Mouse (Mus musculus): ENCODE measurements around the gene Ywhag. TPM values are rescaled to one million over a fixed set of nuclear protein-coding genes. Genes with fewer than 3 reads are reported as not detected.
A peak's percentile ranks its signal among the peaks of the same experiment; 100 is the strongest.

Gene Ywhag
- polyA plus RNA-seq, 1 experiment from 2014 or later: 221 TPM

GRCm38 (mm10) chr5:135929685-135930424, 4.6 kb downstream of the Ywhag start:
- H3K4me2 ChIP-seq (replicated peaks): no peak overlapping the region
- no peak overlapping the region for H3K9ac ChIP-seq
- H3K4me1 ChIP-seq: peaks cover 11% of the 10 kb centered on the region
- ATAC-seq (ENCODE audit: insufficient number of reproducible peaks, insufficient read depth, low FRiP score, low TSS enrichment): no peak
- no peaks in the 10 kb centered on the region for H3K27me3 ChIP-seq
- no peaks in the 10 kb centered on the region for H3K9me3 ChIP-seq
- peaks cover 54% of the 10 kb centered on the region for H3K36me3 ChIP-seq
- WGBS: 73% methylated on average over 6 of the region's 6 CpGs
- no peak overlapping the region for H3K4me3 ChIP-seq
- H3K27ac ChIP-seq: no peak overlapping the region

- Histone ChIP-seq H3K9ac (no peak overlapping the region), H3K9me3 (no peaks in the 10 kb centered on the region), H3K27ac (no peak overlapping the region), H3K4me3 (no peak overlapping the region), H3K27me3 (no peaks in the 10 kb centered on the region), H3K4me1 (no peaks in the 10 kb centered on the region), H3K36me3 (peaks cover 68% of the 10 kb centered on the region), H3K4me2 (replicated peaks) (no peak overlapping the region)
- 95% methylated on average over 7 of the region's 7 CpGs for WGBS
- ATAC-seq (ENCODE audit: insufficient number of reproducible peaks, insufficient read depth, low FRiP score, low TSS enrichment): peak; percentile 23; the same call in 1 of the 2 replicates
These were observed 10.5 kb downstream of the Ywhag start for GRCm38 (mm10) chr5:135923901-135924300.

- Histone ChIP-seq H3K27ac (no peak overlapping the region), H3K4me3 (no peak overlapping the region), H3K9ac (no peak overlapping the region), H3K36me3 (peaks cover 75% of the 10 kb centered on the region), H3K4me1 (no peaks in the 10 kb centered on the region), H3K4me2 (replicated peaks) (no peak overlapping the region), H3K9me3 (no peaks in the 10 kb centered on the region), H3K27me3 (no peaks in the 10 kb centered on the region)
- WGBS: 82% methylated on average over 3 of the region's 3 CpGs
- ATAC-seq (ENCODE audit: insufficient number of reproducible peaks, insufficient read depth, low FRiP score, low TSS enrichment): no peak
These were observed 14.5 kb downstream of the Ywhag start for GRCm38 (mm10) chr5:135919902-135920301.

DNA sequence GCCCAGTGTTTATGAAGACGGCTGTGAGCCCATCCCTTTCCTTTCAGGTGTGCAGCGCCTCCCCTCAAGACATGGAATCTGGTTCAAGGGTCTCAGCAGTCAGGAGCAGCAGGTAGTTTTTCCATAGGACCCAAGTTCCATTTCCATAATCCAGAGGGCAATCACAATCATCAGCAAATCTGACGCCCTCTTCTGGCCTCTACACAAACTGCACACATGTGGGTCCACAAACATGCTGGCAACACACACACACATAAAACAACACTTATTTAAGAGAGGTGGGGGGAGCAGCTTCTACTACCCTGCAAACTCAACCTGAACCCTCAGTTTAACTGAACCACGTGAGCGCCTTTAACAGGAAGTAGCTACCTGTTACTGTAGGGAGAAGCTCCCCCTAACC, 15.8 kb downstream of the Ywhag start:
- H3K27ac ChIP-seq: no peak overlapping the region
- no peak overlapping the region for H3K4me2 ChIP-seq (replicated peaks)
- peaks cover 75% of the 10 kb centered on the region for H3K36me3 ChIP-seq
- ATAC-seq (ENCODE audit: insufficient number of reproducible peaks, insufficient read depth, low FRiP score, low TSS enrichment): no peak
- WGBS: 95% methylated on average over 5 of the region's 5 CpGs
- H3K9ac ChIP-seq: no peak overlapping the region
- H3K4me3 ChIP-seq: no peak overlapping the region
- no peaks in the 10 kb centered on the region for H3K27me3 ChIP-seq
- no peaks in the 10 kb centered on the region for H3K9me3 ChIP-seq
- H3K4me1 ChIP-seq: no peaks in the 10 kb centered on the region; the same call in 1 of the 2 replicates

- no peak overlapping the region for H3K9ac ChIP-seq
- H3K4me1 ChIP-seq: no peaks in the 10 kb centered on the region; the same call in 1 of the 2 replicates
- ATAC-seq (ENCODE audit: insufficient number of reproducible peaks, insufficient read depth, low FRiP score, low TSS enrichment): no peak
- 92% methylated on average over 5 of the region's 5 CpGs for WGBS
- no peaks in the 10 kb centered on the region for H3K27me3 ChIP-seq
- H3K9me3 ChIP-seq: no peaks in the 10 kb centered on the region
- no peak overlapping the region for H3K4me2 ChIP-seq (replicated peaks)
- H3K27ac ChIP-seq: no peak overlapping the region
- no peak overlapping the region for H3K4me3 ChIP-seq
- peaks cover 78% of the 10 kb centered on the region for H3K36me3 ChIP-seq
These were observed 16.4 kb downstream of the Ywhag start for GRCm38 (mm10) chr5:135918059-135918437.

DNA sequence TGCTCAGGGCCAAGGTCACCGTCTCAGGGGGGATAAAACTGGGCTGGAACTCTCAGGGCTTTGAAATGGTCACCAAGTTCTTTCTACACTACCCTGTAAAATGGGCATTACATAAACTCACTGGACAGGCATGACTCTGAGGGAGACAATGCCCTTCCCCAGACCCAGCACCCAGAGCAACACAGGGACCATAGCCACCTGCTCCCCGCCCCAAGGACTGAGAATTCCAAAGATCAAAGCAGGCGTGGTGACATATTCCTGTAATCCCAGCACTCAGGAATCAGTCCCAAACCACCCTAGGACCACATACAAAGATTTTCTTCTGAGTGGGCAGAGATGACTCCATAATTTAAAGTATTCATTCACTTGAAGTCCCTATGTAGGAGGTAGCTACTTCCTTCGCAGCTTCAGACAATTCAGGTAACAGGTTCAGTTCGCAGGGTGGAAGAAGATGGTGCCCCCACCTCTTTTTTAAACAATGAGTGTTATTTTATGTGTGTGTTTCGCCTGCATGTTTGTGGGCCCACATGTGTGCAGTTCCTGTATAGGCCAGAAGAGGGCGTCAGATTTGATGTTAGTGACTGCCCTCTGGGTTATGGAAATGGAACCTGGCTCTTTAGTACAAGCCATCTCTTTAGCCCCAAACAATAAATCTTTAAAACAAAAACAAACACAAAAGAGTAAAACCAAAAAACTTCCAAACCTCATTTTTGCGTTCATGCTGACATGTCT, 16.9 kb downstream of the Ywhag start:
- ATAC-seq (ENCODE audit: insufficient number of reproducible peaks, insufficient read depth, low FRiP score, low TSS enrichment): no peak
- 93% methylated on average over 8 of the region's 8 CpGs for WGBS
- H3K4me2 ChIP-seq (replicated peaks): no peak overlapping the region
- H3K4me1 ChIP-seq: no peaks in the 10 kb centered on the region; the same call in 1 of the 2 replicates
- no peaks in the 10 kb centered on the region for H3K9me3 ChIP-seq
- no peak overlapping the region for H3K27ac ChIP-seq
- H3K27me3 ChIP-seq: no peaks in the 10 kb centered on the region
- peaks cover 78% of the 10 kb centered on the region for H3K36me3 ChIP-seq
- no peak overlapping the region for H3K4me3 ChIP-seq
- H3K9ac ChIP-seq: no peak overlapping the region

DNA sequence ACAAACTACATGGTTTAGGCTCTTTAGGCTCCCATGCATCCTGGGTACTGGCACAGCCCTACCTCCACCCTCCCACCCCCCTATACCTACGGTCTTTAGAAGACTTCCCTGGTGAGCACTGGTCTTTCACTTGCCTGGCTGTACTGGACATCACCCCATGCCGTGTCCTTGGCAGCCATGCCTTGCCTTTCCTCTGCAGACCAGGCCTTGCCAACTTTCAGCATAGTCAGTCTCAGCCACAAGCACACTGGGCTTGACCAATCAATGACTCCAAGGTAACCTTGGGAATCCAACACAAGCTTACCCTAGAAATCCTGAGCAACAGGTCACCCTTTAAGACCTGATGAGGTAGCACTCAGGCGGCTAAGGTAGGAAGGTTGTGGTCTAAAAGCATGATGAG, 17.8 kb downstream of the Ywhag start:
- H3K36me3 ChIP-seq: peaks cover 77% of the 10 kb centered on the region
- no peak overlapping the region for H3K9ac ChIP-seq
- H3K27me3 ChIP-seq: no peaks in the 10 kb centered on the region
- no peak overlapping the region for H3K27ac ChIP-seq
- no peaks in the 10 kb centered on the region; the same call in 1 of the 2 replicates for H3K4me1 ChIP-seq
- H3K4me3 ChIP-seq: no peak overlapping the region
- H3K9me3 ChIP-seq: no peaks in the 10 kb centered on the region
- WGBS: 95% methylated on average over 3 of the region's 3 CpGs
- ATAC-seq (ENCODE audit: insufficient number of reproducible peaks, insufficient read depth, low FRiP score, low TSS enrichment): no peak
- H3K4me2 ChIP-seq (replicated peaks): no peak overlapping the region

DNA sequence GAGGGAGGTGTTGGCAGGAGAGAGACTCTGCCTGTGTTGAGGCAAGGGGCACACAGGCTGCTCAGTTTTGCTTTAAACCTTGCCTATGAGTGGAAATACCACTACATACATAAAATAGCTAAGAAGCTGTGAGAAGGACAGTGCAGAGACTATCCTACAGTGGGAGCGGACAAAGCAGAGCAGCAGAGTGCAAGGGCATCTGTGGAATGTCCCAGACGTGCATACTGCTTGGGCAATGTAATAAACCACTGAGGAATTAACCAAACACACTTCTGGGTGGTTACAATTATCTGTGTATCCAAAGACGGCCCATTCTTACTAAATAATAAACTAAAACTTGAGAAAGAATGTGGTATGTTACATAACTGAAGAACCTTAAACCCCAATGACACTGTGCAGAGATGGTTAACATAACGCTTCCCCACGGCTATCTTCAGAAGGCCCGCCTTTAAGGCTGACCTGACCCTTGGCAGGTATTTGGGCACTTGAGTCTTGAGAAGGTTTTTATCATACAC, 18.3 kb downstream of the Ywhag start:
- Histone ChIP-seq H3K4me3 (no peak overlapping the region), H3K9ac (no peak overlapping the region), H3K36me3 (peaks cover 77% of the 10 kb centered on the region), H3K4me2 (replicated peaks) (no peak overlapping the region), H3K27me3 (no peaks in the 10 kb centered on the region), H3K27ac (no peak overlapping the region), H3K4me1 (no peaks in the 10 kb centered on the region; the same call in 1 of the 2 replicates), H3K9me3 (no peaks in the 10 kb centered on the region)
- no peak for ATAC-seq (ENCODE audit: insufficient number of reproducible peaks, insufficient read depth, low FRiP score, low TSS enrichment)
- 88% methylated on average over 6 of the region's 6 CpGs for WGBS

DNA sequence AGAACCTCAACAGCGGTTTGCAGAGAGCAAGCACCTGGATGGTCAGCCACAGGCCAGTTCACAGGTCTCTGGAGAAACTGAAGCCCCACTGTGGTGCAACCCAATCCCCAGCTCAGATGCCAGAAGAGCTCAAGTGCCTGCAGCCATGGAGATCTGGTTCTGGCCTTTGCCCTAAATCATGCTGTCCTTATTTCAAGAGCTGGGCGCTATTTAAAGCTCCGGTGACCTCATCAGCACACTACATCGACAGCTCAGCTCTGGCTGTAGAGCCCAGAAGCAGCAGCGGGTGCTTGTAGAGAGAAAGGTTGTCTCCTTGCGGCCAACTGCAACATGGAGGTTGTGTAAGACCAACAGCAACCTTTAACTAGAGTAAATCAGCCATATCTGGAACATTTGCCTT, 20.3 kb downstream of the Ywhag start:
- no peak for ATAC-seq (ENCODE audit: insufficient number of reproducible peaks, insufficient read depth, low FRiP score, low TSS enrichment)

GRCm38 (mm10) chr5:135913201-135913600, 21.2 kb downstream of the Ywhag start:
- H3K36me3 ChIP-seq: peaks cover 73% of the 10 kb centered on the region
- 82% methylated on average over 5 of the region's 5 CpGs for WGBS
- no peak for ATAC-seq (ENCODE audit: insufficient number of reproducible peaks, insufficient read depth, low FRiP score, low TSS enrichment)

More for the DNA sequence above, 20.3 kb downstream of the Ywhag start:
- Histone ChIP-seq H3K27me3 (no peaks in the 10 kb centered on the region), H3K4me1 (peaks cover 1% of the 10 kb centered on the region; the same call in 1 of the 2 replicates), H3K27ac (no peak overlapping the region), H3K9me3 (no peaks in the 10 kb centered on the region), H3K9ac (no peak overlapping the region), H3K36me3 (peaks cover 78% of the 10 kb centered on the region), H3K4me2 (replicated peaks) (no peak overlapping the region), H3K4me3 (no peak overlapping the region)
- WGBS: 91% methylated on average over 6 of the region's 6 CpGs

GRCm38 (mm10) chr5:135911633-135912220, 22.7 kb downstream of the Ywhag start:
- Histone ChIP-seq H3K9ac (no peak overlapping the region), H3K9me3 (no peaks in the 10 kb centered on the region), H3K4me1 (peaks cover 5% of the 10 kb centered on the region; the same call in 1 of the 2 replicates), H3K27ac (no peak overlapping the region), H3K4me3 (no peak overlapping the region), H3K36me3 (peaks cover 73% of the 10 kb centered on the region), H3K27me3 (no peaks in the 10 kb centered on the region), H3K4me2 (replicated peaks) (no peak overlapping the region)
- ATAC-seq (ENCODE audit: insufficient number of reproducible peaks, insufficient read depth, low FRiP score, low TSS enrichment): no peak
- 91% methylated on average over 11 of the region's 11 CpGs for WGBS

More at GRCm38 (mm10) chr5:135913201-135913600, 21.2 kb downstream of the Ywhag start:
- no peaks in the 10 kb centered on the region for H3K9me3 ChIP-seq
- H3K4me2 ChIP-seq (replicated peaks): no peak overlapping the region
- no peak overlapping the region for H3K4me3 ChIP-seq
- H3K27me3 ChIP-seq: no peaks in the 10 kb centered on the region
- H3K4me1 ChIP-seq: peaks cover 5% of the 10 kb centered on the region; the same call in 1 of the 2 replicates
- H3K9ac ChIP-seq: no peak overlapping the region
- H3K27ac ChIP-seq: no peak overlapping the region
